Mouse (Mus musculus) liver, embryonic 18 days (tissue): Measurements from ENCODE around the gene Gpr87. TPM values are rescaled to one million over a fixed set of nuclear protein-coding genes. Genes with fewer than 3 reads are reported as not detected.

Experiments
- polyA plus RNA-seq: library from polyadenylated mRNA; depleted of rRNA; stranded (reverse); fragments of >200 nt; gene quantifications from 2 replicates; pipeline ENCODE4 v1.2.3, GENCODE M21; 2012; rRNA removed

Gene Gpr87
- polyA plus RNA-seq: not detected in 2 replicates

DNA sequence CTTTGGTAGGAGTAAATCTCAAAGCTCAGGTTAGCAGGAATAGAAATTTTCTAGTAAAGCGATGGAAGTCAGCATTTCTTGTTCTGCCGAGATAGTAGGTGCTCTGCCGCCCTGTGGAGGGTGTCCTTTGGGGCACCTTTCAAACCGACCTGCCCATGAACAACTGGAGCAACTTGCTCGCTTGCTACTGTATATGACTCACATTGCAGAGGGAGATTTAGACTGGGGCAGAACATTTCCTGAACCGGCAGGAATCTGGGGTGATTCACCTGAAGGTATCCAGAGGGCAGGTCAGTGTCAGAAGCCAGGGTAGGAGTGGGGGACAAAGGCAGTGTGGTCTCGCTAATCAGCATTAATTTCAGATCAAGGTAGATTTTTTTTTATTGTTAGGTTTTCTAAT lies at the start of gene Gpr87:
Gene Gpr87, minus strand, starts transcription at position 167 of the 400 bp plus-strand sequence.

DNA sequence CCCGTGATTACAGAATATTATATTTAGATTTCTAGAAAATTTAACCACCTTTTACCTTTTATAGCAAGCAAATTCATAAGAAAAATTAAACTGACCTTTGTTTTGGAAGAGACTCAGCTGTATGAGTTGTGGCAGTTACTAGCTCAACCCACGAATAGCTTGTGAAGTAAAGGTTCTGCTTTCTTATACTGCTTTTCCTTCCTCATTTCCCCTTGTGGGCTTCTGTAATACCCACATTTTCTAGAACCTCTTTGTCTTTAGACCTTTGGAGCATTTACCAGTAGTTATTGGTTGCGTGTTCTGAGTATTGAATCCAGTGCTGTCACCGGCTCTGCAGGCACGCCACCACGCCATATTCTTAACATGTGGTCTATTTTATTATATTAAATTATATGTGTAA lies 15.8 kb upstream of the Gpr87 start, which contains the start of gene P2ry13:
Gene P2ry13, minus strand, starts transcription at position 156 of the 400 bp plus-strand sequence.

DNA sequence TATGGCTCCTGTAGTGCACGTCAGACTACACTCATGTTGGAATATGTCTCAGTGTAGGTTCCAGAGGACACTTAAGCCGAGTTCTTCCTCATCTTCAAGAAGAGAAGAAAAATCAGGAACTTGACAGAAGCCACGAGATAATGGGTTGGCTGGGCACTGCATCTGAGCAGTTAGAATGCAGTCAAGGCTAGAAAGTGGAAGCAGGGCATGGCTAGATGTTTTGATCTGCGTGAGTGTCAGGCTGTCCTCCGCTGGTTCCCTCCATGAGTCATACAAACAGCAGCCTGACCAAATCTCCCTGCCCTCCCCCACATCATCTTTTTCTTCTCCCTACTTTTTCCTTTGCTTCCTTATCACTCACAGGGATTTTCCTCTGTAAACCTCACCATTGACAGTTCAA lies 41.5 kb downstream of the Gpr87 start, which contains the start of gene P2ry14:
Gene P2ry14, minus strand, starts transcription at position 195 of the 400 bp plus-strand sequence.

Other genes with a start within 250 kb of the Gpr87 start
- 1.1 TPM in 2 replicates for gene Med12l, start 189.3 kb downstream of the Gpr87 start, polyA plus RNA-seq
- 0.55 and 0.89 TPM in 2 replicates for gene Gpr171, start 93.3 kb downstream of the Gpr87 start, polyA plus RNA-seq
- gene P2ry14, start 41.5 kb downstream of the Gpr87 start, polyA plus RNA-seq: 9.5 and 9.7 TPM in 2 replicates
- gene P2ry13, start 15.8 kb upstream of the Gpr87 start, polyA plus RNA-seq: 4.6 and 5.8 TPM in 2 replicates
- 2.6 TPM in 2 replicates for gene P2ry12, start 67.8 kb upstream of the Gpr87 start, polyA plus RNA-seq
- 0.25 and 0.28 TPM in 2 replicates for gene Igsf10, start 149.3 kb upstream of the Gpr87 start, polyA plus RNA-seq